Mouse (Mus musculus): ENCODE measurements around the gene Prdx6. TPM values are rescaled to one million over a fixed set of nuclear protein-coding genes. Genes with fewer than 3 reads are reported as not detected.

Gene Prdx6
- polyA plus RNA-seq, 1 experiment from 2014 or later, result 328 TPM

Other genes with a start within 250 kb of the Prdx6 start
- 4.1 and 5.2 TPM in 2 replicates for gene Zbtb37, start 216.4 kb downstream of the Prdx6 start, polyA plus RNA-seq (2015; fragmentation: Nextera tagmentation; extraction: Ambion mirVana)
- gene Dars2, start 180.6 kb downstream of the Prdx6 start, polyA plus RNA-seq (2015; fragmentation: Nextera tagmentation; extraction: Ambion mirVana), result 27.0 and 29.2 TPM in 2 replicates
- gene Cenpl, start 180.5 kb downstream of the Prdx6 start, polyA plus RNA-seq (2015; fragmentation: Nextera tagmentation; extraction: Ambion mirVana), result 51.9 and 57.7 TPM in 2 replicates
- gene Klhl20, start 119.7 kb downstream of the Prdx6 start, polyA plus RNA-seq (2015; fragmentation: Nextera tagmentation; extraction: Ambion mirVana), result 17.5 and 17.6 TPM in 2 replicates
- gene Ankrd45, start 108.5 kb downstream of the Prdx6 start, polyA plus RNA-seq (2015; fragmentation: Nextera tagmentation; extraction: Ambion mirVana), result 0.21 and 0.29 TPM in 2 replicates
- not detected in 2 replicates for gene Tex50, start 91.9 kb downstream of the Prdx6 start, polyA plus RNA-seq (2015; fragmentation: Nextera tagmentation; extraction: Ambion mirVana)
- 0.18 and 0.26 TPM in 2 replicates for gene Tnfsf4, start 144.2 kb upstream of the Prdx6 start, polyA plus RNA-seq (2015; fragmentation: Nextera tagmentation; extraction: Ambion mirVana)
- gene Tnfsf18, start 243.4 kb upstream of the Prdx6 start, polyA plus RNA-seq (2015; fragmentation: Nextera tagmentation; extraction: Ambion mirVana), result 0.17 TPM in 1 of 2 replicates, not detected in the other